Mouse (Mus musculus) embryo, embryonic 11.5 days (tissue): ENCODE results near the gene 1700013H16Rik.
A peak's percentile ranks its signal among the peaks of the same experiment; 100 is the strongest.
"Not testable (repeated sequence)": the region's sequence is repeated elsewhere in the genome, so short reads cannot be mapped to it uniquely, and the experiment has no call there.

Experiments used
- DNase-seq: peaks from one replicate; pipeline ENCODE4 v3.0.0-alpha.2; 2012; ENCODE audit warnings: low read depth, low spot score

The 1700013H16Rik gene

GRCm38 (mm10) chrX:53757736-53758135 lies at the start of gene 1700013H16Rik:
Gene 1700013H16Rik (minus strand): TSS chrX:53757831.
- DNase-seq = no peak

- no peak for DNase-seq
Measured at GRCm38 (mm10) chrX:53799074-53799473, 41.4 kb upstream of the 1700013H16Rik start.

- not testable (repeated sequence) for DNase-seq
Measured at GRCm38 (mm10) chrX:53797519-53797918, 39.9 kb upstream of the 1700013H16Rik start, which contains the start of gene Xlr. Gene Xlr (minus strand): TSS chrX:53797706.

GRCm38 (mm10) chrX:53776276-53776675 lies 18.6 kb upstream of the 1700013H16Rik start, which contains the start of gene Zfp36l3:
Gene Zfp36l3 (minus strand): TSS chrX:53776394.
- DNase-seq = no peak

GRCm38 (mm10) chrX:53752851-53753250 lies 4.8 kb downstream of the 1700013H16Rik start:
- no peak for DNase-seq

GRCm38 (mm10) chrX:53728967-53729366 lies 28.7 kb downstream of the 1700013H16Rik start:
- DNase-seq = no peak

GRCm38 (mm10) chrX:53724596-53724995 lies 33.0 kb downstream of the 1700013H16Rik start, which contains the start of gene 4930502E18Rik:
Gene 4930502E18Rik (plus strand): TSS chrX:53724826.
- DNase-seq = no peak

- DNase-seq = peak; percentile 22
Measured at GRCm38 (mm10) chrX:53716323-53717182, 41.1 kb downstream of the 1700013H16Rik start.

- no peak for DNase-seq
Measured at GRCm38 (mm10) chrX:53715942-53716322, 41.7 kb downstream of the 1700013H16Rik start.

- DNase-seq = no peak
Measured at GRCm38 (mm10) chrX:53702673-53703072, 55.0 kb downstream of the 1700013H16Rik start.

GRCm38 (mm10) chrX:53699225-53699624 lies 58.4 kb downstream of the 1700013H16Rik start:
- no peak for DNase-seq

GRCm38 (mm10) chrX:53694008-53694777 lies 63.4 kb downstream of the 1700013H16Rik start:
- DNase-seq = no peak

- DNase-seq = no peak
Measured at GRCm38 (mm10) chrX:53693141-53693540, 64.5 kb downstream of the 1700013H16Rik start.
